Mouse (Mus musculus): ENCODE measurements at regions not wholly inside any gene's neighbourhood (a gene's known extent, or its start where the extent isn't known, plus 50 kb on each side); places are given as distances from the start of the nearest gene placed in this dataset.

GRCm38 (mm10) chr3:131975940-131976628 lies 109.0 kb upstream of the Dkk2 start:
- Histone ChIP-seq H3K4me1 (replicated peaks; ENCODE audit: insufficient read depth, low read length) (no peaks in the 10 kb centered on the region), H3K27me3 (ENCODE audit: insufficient read depth, low read length) (no peaks in the 10 kb centered on the region), H3K4me3 (replicated peaks; ENCODE audit: low read depth, low read length) (no peak overlapping the region), H3K36me3 (ENCODE audit: insufficient read depth, low read length) (no peaks in the 10 kb centered on the region), H3K9ac (ENCODE audit: low read depth, low read length) (no peak overlapping the region), H3K27ac (no peak overlapping the region), H3K9me3 (replicated peaks; ENCODE audit: low read length) (no peaks in the 10 kb centered on the region), H3K4me2 (ENCODE audit: low read length) (no peak overlapping the region)
- peak; percentile 68 for ATAC-seq (replicated peaks; ENCODE audit: low FRiP score, low read depth)
- WGBS, result 39% methylated on average over 7 of the region's 7 CpGs
- DNase-seq (ENCODE audit: low spot score), result peak; percentile 92
- peak; percentile 89 for TF ChIP-seq CTCF (IDR thresholded peaks at IDR 0.05; ENCODE audit: low read depth)

DNA sequence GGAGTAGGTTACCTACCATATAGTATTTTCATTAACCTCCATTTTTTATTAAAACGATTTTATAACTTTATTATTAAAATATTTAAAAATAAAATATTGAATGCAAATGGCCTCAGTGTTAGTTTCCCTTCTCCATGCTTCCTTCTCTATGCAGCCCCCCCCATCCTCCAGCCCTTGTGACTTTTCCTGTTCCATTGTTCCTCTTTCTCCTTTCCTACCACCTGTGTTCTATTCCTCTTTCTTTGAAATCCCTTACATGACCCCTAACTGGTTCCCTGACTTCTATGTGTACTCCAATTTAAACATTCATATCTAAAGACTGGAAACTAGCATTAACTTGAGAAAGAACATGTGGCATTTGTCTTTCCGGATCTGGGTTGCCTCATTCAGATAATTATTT lies 101.8 kb upstream of the Dkk2 start:
- H3K4me1 ChIP-seq (replicated peaks; ENCODE audit: insufficient read depth, low read length), result no peaks in the 10 kb centered on the region
- ATAC-seq (replicated peaks; ENCODE audit: low FRiP score, low read depth), result no peak
- H3K27me3 ChIP-seq (ENCODE audit: insufficient read depth, low read length), result no peaks in the 10 kb centered on the region
- no peak overlapping the region for H3K4me3 ChIP-seq (replicated peaks; ENCODE audit: low read depth, low read length)
- no peak overlapping the region for H3K9ac ChIP-seq (ENCODE audit: low read depth, low read length)
- DNase-seq (ENCODE audit: low spot score), result no peak
- WGBS, result 87% methylated on average over 2 of the region's 2 CpGs
- H3K9me3 ChIP-seq (replicated peaks; ENCODE audit: low read length), result no peaks in the 10 kb centered on the region
- H3K36me3 ChIP-seq (ENCODE audit: insufficient read depth, low read length), result no peaks in the 10 kb centered on the region
- no peak overlapping the region for H3K27ac ChIP-seq
- H3K4me2 ChIP-seq (ENCODE audit: low read length), result no peak overlapping the region
- no peak for TF ChIP-seq CTCF (IDR thresholded peaks at IDR 0.05; ENCODE audit: low read depth)

DNA sequence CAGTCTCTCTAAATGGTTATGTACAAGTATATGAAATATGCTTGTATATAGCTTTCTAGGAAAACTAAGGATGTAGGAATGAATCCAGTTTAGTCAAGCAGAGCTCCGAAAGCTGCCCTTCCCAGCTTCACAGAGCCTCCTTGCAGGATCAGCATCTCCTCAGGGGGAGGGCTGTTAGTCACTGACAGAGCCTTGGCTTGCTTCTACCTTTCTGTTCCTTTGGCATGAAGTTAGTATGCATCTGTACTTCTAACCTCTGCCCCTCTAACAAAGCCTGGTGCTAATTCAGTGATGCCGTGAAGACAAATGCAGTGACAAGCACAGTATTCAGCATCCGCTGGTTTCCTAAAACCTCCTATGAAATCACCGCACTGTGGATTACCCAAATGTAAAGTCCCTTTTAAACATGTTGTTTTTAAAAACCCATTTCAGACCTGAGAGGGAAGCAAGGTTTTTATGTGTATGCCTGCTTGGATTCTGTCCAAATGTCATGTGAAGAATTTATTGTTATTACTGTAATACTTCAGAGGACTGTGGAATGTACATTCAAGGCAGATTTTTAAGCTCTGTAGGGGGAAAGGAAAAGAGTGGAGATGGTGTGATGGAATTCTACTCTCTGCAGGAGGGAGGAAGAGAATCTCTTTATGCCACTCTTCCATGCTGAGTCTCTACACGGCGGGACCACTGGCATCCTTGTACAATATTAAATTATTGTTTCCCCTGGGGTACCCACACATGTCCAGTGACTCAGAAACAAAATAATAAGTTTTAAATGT lies 86.1 kb upstream of the Dkk2 start:
- ATAC-seq (replicated peaks; ENCODE audit: low FRiP score, low read depth), result no peak
- no peaks in the 10 kb centered on the region for H3K36me3 ChIP-seq (ENCODE audit: insufficient read depth, low read length)
- no peak for TF ChIP-seq CTCF (IDR thresholded peaks at IDR 0.05; ENCODE audit: low read depth)
- peak; percentile 53 for DNase-seq (ENCODE audit: low spot score)
- H3K9ac ChIP-seq (ENCODE audit: low read depth, low read length), result no peak overlapping the region
- 53% methylated on average over 6 of the region's 6 CpGs for WGBS
- H3K27me3 ChIP-seq (ENCODE audit: insufficient read depth, low read length), result no peaks in the 10 kb centered on the region
- H3K9me3 ChIP-seq (replicated peaks; ENCODE audit: low read length), result no peaks in the 10 kb centered on the region
- H3K4me1 ChIP-seq (replicated peaks; ENCODE audit: insufficient read depth, low read length), result no peaks in the 10 kb centered on the region
- H3K4me3 ChIP-seq (replicated peaks; ENCODE audit: low read depth, low read length), result no peak overlapping the region
- H3K4me2 ChIP-seq (ENCODE audit: low read length), result no peak overlapping the region
- H3K27ac ChIP-seq, result no peak overlapping the region

GRCm38 (mm10) chr3:132006191-132006590 lies 78.9 kb upstream of the Dkk2 start:
- Histone ChIP-seq H3K4me1 (replicated peaks; ENCODE audit: insufficient read depth, low read length) (no peaks in the 10 kb centered on the region), H3K36me3 (ENCODE audit: insufficient read depth, low read length) (no peaks in the 10 kb centered on the region), H3K9me3 (replicated peaks; ENCODE audit: low read length) (no peaks in the 10 kb centered on the region), H3K4me3 (replicated peaks; ENCODE audit: low read depth, low read length) (no peak overlapping the region), H3K4me2 (ENCODE audit: low read length) (no peak overlapping the region), H3K9ac (ENCODE audit: low read depth, low read length) (no peak overlapping the region), H3K27ac (no peak overlapping the region), H3K27me3 (ENCODE audit: insufficient read depth, low read length) (no peaks in the 10 kb centered on the region)
- 61% methylated on average over 7 of the region's 7 CpGs for WGBS
- ATAC-seq (replicated peaks; ENCODE audit: low FRiP score, low read depth) (no peak), DNase-seq (ENCODE audit: low spot score) (peak; percentile 15)
- TF ChIP-seq CTCF (IDR thresholded peaks at IDR 0.05; ENCODE audit: low read depth), result no peak

DNA sequence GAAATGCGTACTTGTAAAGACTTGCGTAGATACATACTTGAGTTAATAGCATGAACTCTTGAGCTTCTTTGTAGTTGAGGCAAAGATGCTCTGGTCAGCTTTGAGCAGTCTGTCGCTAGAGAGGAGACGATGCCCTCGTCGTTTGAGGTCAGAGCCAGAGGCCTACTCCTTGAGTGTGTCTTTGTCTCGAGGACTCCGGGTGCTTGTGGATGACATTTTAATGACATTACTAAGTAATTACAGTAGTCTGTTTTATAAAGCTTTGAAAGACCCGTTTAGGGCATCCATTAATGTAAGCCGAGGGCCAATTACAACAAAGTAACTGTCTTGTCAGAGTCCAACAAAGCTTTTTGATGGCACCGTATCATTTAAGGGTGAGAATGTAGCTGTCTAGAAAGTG lies 78.2 kb upstream of the Dkk2 start:
- DNase-seq (ENCODE audit: low spot score) (no peak), ATAC-seq (replicated peaks; ENCODE audit: low FRiP score, low read depth) (no peak)
- Histone ChIP-seq H3K4me1 (replicated peaks; ENCODE audit: insufficient read depth, low read length) (no peaks in the 10 kb centered on the region), H3K36me3 (ENCODE audit: insufficient read depth, low read length) (no peaks in the 10 kb centered on the region), H3K27ac (no peak overlapping the region), H3K4me2 (ENCODE audit: low read length) (no peak overlapping the region), H3K9ac (ENCODE audit: low read depth, low read length) (no peak overlapping the region), H3K4me3 (replicated peaks; ENCODE audit: low read depth, low read length) (no peak overlapping the region), H3K27me3 (ENCODE audit: insufficient read depth, low read length) (no peaks in the 10 kb centered on the region), H3K9me3 (replicated peaks; ENCODE audit: low read length) (no peaks in the 10 kb centered on the region)
- TF ChIP-seq CTCF (IDR thresholded peaks at IDR 0.05; ENCODE audit: low read depth), result no peak
- WGBS, result 58% methylated on average over 11 of the region's 11 CpGs

- no peak for TF ChIP-seq CTCF (IDR thresholded peaks at IDR 0.05; ENCODE audit: low read depth)
- Histone ChIP-seq H3K9ac (ENCODE audit: low read depth, low read length) (no peak overlapping the region), H3K9me3 (replicated peaks; ENCODE audit: low read length) (no peaks in the 10 kb centered on the region), H3K27ac (no peak overlapping the region), H3K27me3 (ENCODE audit: insufficient read depth, low read length) (no peaks in the 10 kb centered on the region), H3K4me1 (replicated peaks; ENCODE audit: insufficient read depth, low read length) (no peaks in the 10 kb centered on the region), H3K4me3 (replicated peaks; ENCODE audit: low read depth, low read length) (no peak overlapping the region), H3K4me2 (ENCODE audit: low read length) (no peak overlapping the region), H3K36me3 (ENCODE audit: insufficient read depth, low read length) (no peaks in the 10 kb centered on the region)
- no peak for ATAC-seq (replicated peaks; ENCODE audit: low FRiP score, low read depth)
- DNase-seq (ENCODE audit: low spot score), result no peak
- 75% methylated on average over 4 of the region's 4 CpGs for WGBS
Measured at GRCm38 (mm10) chr3:132007356-132007755, 77.7 kb upstream of the Dkk2 start.
